Mouse (Mus musculus): Measurements from ENCODE around the gene Fam120b. TPM values are rescaled to one million over a fixed set of nuclear protein-coding genes. Genes with fewer than 3 reads are reported as not detected.

Fam120b gene
- polyA plus RNA-seq, 1 experiment from 2014 or later: 30.3 TPM

DNA sequence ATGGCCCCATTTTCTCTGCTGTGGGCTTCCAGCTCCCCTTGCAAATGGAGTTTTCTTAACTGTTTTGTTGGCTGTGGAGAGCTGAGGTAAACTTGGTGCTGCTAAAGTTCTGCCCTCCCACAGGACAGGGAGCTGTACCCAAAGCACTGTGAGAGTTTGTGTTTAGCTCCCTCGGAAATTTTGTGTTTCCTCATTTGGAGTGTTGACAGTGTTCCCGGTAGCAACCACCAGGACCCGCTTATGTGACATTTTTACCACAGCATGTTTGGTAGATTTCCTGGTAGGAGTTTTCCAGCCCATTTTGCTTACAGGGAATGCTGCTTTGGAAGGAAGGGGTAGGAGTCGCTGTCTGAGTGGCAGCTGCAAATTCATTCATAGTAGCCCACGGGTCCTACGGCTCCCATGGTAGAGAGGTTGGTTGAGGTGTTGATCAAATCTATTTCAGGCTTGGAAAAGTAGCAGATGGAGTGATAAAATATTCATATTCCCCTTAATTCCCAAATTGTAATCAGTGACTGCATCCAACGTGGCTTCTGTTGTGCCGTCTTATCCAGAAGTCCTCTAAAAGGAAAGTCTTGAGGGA is 24.1 kb downstream of the Fam120b start:
- no peak overlapping the region for H3K27ac ChIP-seq (ENCODE audit: low read length)
- H3K4me1 ChIP-seq (ENCODE audit: control insufficient read depth, insufficient read depth, low read length): no peaks in the 10 kb centered on the region
- H3K36me3 ChIP-seq (ENCODE audit: control insufficient read depth, insufficient read depth, low read length): peaks cover 64% of the 10 kb centered on the region
- H3K4me2 ChIP-seq (replicated peaks; ENCODE audit: low read depth, low read length): no peak overlapping the region
- H3K9ac ChIP-seq (replicated peaks; ENCODE audit: low read depth, low read length): no peak overlapping the region
- no peaks in the 10 kb centered on the region for H3K27me3 ChIP-seq (ENCODE audit: control insufficient read depth, insufficient read depth, low read length)
- 88% methylated on average over 8 of the region's 8 CpGs for WGBS
- no peak for ATAC-seq (ENCODE audit: insufficient number of reproducible peaks, insufficient read depth, low FRiP score, low read depth)
- no peaks in the 10 kb centered on the region for H3K9me3 ChIP-seq (ENCODE audit: control insufficient read depth, low read depth, low read length)
- no peak overlapping the region for H3K4me3 ChIP-seq (ENCODE audit: low read depth, low read length)

DNA sequence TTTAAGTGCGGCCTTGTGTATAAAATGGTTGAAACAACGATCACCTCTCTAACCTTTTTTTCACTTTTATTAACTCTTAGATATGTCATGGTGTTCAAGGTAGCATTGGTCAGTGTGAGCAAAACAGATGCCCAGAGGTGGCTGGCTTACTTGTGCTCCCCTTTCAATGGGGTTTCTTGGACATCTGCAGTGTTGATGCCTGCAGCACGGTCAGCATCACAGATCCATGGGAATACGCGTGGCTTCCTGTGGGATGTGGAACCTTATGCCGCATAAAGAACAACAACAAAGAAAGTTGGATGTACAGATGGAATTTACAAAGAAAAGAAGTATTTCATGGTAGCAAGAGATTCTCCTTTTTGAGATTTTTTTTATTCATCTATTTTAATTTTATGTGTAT is 25.4 kb downstream of the Fam120b start:
- no peak for ATAC-seq (ENCODE audit: insufficient number of reproducible peaks, insufficient read depth, low FRiP score, low read depth)
- H3K36me3 ChIP-seq (ENCODE audit: control insufficient read depth, insufficient read depth, low read length): peaks cover 68% of the 10 kb centered on the region
- H3K9me3 ChIP-seq (ENCODE audit: control insufficient read depth, low read depth, low read length): no peaks in the 10 kb centered on the region
- no peaks in the 10 kb centered on the region for H3K4me1 ChIP-seq (ENCODE audit: control insufficient read depth, insufficient read depth, low read length)
- no peak overlapping the region for H3K4me2 ChIP-seq (replicated peaks; ENCODE audit: low read depth, low read length)
- no peak overlapping the region for H3K4me3 ChIP-seq (ENCODE audit: low read depth, low read length)
- H3K27ac ChIP-seq (ENCODE audit: low read length): no peak overlapping the region
- 97% methylated on average over 6 of the region's 6 CpGs for WGBS
- H3K27me3 ChIP-seq (ENCODE audit: control insufficient read depth, insufficient read depth, low read length): no peaks in the 10 kb centered on the region
- H3K9ac ChIP-seq (replicated peaks; ENCODE audit: low read depth, low read length): no peak overlapping the region

DNA sequence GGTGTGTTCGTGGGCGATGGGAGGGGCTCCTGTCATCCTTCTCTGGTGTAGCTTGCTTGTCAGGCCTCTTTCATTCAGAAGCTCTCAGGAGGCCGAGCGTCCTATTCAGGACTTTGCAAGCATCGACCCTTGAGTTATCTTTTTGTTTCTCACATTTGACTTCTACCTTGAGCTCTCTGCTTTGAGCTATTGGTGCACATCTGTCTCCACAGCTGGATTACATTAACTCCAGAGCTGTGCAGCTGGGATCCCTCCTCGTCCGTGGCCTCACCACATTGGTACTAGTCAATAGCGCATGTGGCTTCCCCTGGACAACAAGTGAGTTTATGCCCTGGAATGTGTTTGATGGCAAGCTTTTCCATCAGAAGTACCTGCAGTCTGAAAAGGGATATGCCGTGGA is 26.7 kb downstream of the Fam120b start:
- H3K36me3 ChIP-seq (ENCODE audit: control insufficient read depth, insufficient read depth, low read length): peaks cover 64% of the 10 kb centered on the region
- 90% methylated on average over 9 of the region's 9 CpGs for WGBS
- ATAC-seq (ENCODE audit: insufficient number of reproducible peaks, insufficient read depth, low FRiP score, low read depth): no peak
- no peaks in the 10 kb centered on the region for H3K9me3 ChIP-seq (ENCODE audit: control insufficient read depth, low read depth, low read length)
- H3K4me2 ChIP-seq (replicated peaks; ENCODE audit: low read depth, low read length): no peak overlapping the region
- H3K4me1 ChIP-seq (ENCODE audit: control insufficient read depth, insufficient read depth, low read length): no peaks in the 10 kb centered on the region
- H3K9ac ChIP-seq (replicated peaks; ENCODE audit: low read depth, low read length): no peak overlapping the region
- no peak overlapping the region for H3K4me3 ChIP-seq (ENCODE audit: low read depth, low read length)
- no peak overlapping the region for H3K27ac ChIP-seq (ENCODE audit: low read length)
- no peaks in the 10 kb centered on the region for H3K27me3 ChIP-seq (ENCODE audit: control insufficient read depth, insufficient read depth, low read length)

DNA sequence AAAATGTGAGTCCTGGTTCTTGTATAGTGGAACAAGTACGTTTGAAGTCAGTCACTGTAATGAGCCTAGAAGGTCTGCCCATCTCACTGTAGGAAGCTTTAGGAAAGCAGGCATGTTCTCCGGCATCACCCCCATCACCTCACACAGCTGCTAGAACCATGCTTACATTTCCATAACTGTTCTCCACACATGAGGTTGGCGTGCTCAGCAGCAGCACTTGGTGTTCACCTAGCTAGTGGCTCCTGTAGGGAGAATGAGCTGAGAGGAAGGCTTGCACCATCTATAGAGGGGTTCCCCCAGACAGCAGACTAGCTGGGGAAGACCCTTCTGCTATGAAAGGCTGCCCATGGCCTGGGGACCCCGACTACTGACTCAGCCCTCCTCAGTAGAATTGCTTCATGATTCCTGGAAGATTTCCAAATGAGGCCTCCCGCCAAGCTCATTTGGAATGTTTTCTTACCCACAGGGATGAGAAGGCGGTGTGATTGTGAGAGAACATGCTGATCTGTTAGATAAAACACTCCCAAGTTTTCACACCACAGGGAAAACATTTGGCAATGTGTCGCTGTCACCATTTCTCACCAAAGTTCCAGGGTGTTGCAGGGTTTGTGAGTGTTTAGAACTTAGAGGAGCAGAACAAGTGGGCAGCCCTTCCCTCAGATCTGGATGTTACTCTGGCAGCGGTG is 27.2 kb downstream of the Fam120b start:
- H3K4me3 ChIP-seq (ENCODE audit: low read depth, low read length): no peak overlapping the region
- H3K4me2 ChIP-seq (replicated peaks; ENCODE audit: low read depth, low read length): no peak overlapping the region
- H3K9ac ChIP-seq (replicated peaks; ENCODE audit: low read depth, low read length): no peak overlapping the region
- no peak for ATAC-seq (ENCODE audit: insufficient number of reproducible peaks, insufficient read depth, low FRiP score, low read depth)
- no peak overlapping the region for H3K27ac ChIP-seq (ENCODE audit: low read length)
- H3K27me3 ChIP-seq (ENCODE audit: control insufficient read depth, insufficient read depth, low read length): no peaks in the 10 kb centered on the region
- 67% methylated on average over 8 of the region's 8 CpGs for WGBS
- no peaks in the 10 kb centered on the region for H3K9me3 ChIP-seq (ENCODE audit: control insufficient read depth, low read depth, low read length)
- peaks cover 62% of the 10 kb centered on the region for H3K36me3 ChIP-seq (ENCODE audit: control insufficient read depth, insufficient read depth, low read length)
- no peaks in the 10 kb centered on the region for H3K4me1 ChIP-seq (ENCODE audit: control insufficient read depth, insufficient read depth, low read length)

DNA sequence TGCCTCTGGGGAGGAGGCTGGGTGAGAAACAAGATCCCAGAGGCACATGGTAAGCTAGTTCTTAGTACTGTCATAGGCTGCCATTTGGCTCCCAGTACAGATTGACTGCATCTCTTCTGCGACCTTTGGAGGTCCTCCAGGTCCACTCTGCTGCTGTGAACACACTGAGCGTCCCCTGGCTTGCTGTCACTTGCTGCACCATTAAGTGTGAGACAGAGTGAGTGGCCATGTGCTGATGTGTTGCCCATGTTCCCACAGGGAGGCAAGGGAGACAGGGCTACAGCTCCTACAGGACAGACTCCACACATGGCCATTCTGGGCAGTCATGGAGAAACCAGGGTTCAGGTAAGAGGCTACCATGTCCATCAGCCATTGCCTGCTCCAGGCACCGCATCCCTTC is 29.9 kb downstream of the Fam120b start:
- no peak for ATAC-seq (ENCODE audit: insufficient number of reproducible peaks, insufficient read depth, low FRiP score, low read depth)
- Histone ChIP-seq H3K4me3 (ENCODE audit: low read depth, low read length) (no peak overlapping the region), H3K4me1 (ENCODE audit: control insufficient read depth, insufficient read depth, low read length) (no peaks in the 10 kb centered on the region), H3K27ac (ENCODE audit: low read length) (no peak overlapping the region), H3K9ac (replicated peaks; ENCODE audit: low read depth, low read length) (no peak overlapping the region), H3K4me2 (replicated peaks; ENCODE audit: low read depth, low read length) (no peak overlapping the region), H3K36me3 (ENCODE audit: control insufficient read depth, insufficient read depth, low read length) (peaks cover 66% of the 10 kb centered on the region), H3K27me3 (ENCODE audit: control insufficient read depth, insufficient read depth, low read length) (no peaks in the 10 kb centered on the region), H3K9me3 (ENCODE audit: control insufficient read depth, low read depth, low read length) (no peaks in the 10 kb centered on the region)
- 87% methylated on average over 3 of the region's 3 CpGs for WGBS

DNA sequence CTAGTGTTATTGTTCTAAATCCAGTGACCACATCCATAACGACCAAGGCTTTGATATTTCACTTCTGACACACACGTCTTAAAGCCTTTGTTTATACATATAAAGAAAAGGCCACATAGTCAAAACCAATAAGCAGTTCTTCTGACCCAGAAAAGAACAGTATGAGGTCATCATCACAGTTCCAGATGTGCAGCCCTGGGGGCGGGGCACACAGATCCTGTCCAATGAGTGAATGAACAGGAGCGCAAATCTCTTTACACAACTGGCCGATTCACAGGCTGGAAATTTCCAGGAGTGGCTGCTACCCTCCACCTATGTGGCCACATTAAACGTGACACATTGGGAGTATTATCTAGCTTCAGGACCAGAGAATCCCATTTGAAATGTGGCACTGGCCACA is 33.4 kb downstream of the Fam120b start:
- Histone ChIP-seq H3K27ac (ENCODE audit: low read length) (no peak overlapping the region), H3K4me3 (ENCODE audit: low read depth, low read length) (no peak overlapping the region), H3K4me1 (ENCODE audit: control insufficient read depth, insufficient read depth, low read length) (no peaks in the 10 kb centered on the region), H3K9ac (replicated peaks; ENCODE audit: low read depth, low read length) (no peak overlapping the region), H3K4me2 (replicated peaks; ENCODE audit: low read depth, low read length) (no peak overlapping the region), H3K27me3 (ENCODE audit: control insufficient read depth, insufficient read depth, low read length) (no peaks in the 10 kb centered on the region), H3K9me3 (ENCODE audit: control insufficient read depth, low read depth, low read length) (no peaks in the 10 kb centered on the region), H3K36me3 (ENCODE audit: control insufficient read depth, insufficient read depth, low read length) (peaks cover 54% of the 10 kb centered on the region)
- 79% methylated on average over 6 of the region's 6 CpGs for WGBS
- no peak for ATAC-seq (ENCODE audit: insufficient number of reproducible peaks, insufficient read depth, low FRiP score, low read depth)

DNA sequence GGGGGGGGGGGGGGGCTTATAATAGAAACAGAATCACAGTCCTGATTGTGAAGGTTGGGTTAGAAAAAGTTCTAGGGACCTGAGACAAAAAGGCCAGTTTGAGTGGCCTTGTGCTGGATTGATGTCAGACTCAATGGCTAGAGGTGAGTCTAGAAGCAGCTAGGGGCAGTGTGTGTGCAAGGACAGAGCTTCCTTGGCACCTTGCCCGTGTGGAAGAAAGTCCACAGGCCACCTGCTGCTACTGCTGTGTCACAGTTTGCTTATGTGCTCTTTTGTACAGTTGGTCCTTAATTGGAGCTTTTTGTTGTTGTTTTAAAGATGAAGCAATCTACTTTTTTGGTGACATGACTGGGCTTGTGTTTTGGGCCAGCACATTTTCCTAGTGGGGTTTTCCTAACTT is 33.9 kb downstream of the Fam120b start:
- H3K9me3 ChIP-seq (ENCODE audit: control insufficient read depth, low read depth, low read length): no peaks in the 10 kb centered on the region
- H3K4me3 ChIP-seq (ENCODE audit: low read depth, low read length): no peak overlapping the region
- no peak overlapping the region for H3K4me2 ChIP-seq (replicated peaks; ENCODE audit: low read depth, low read length)
- no peak overlapping the region for H3K27ac ChIP-seq (ENCODE audit: low read length)
- no peak overlapping the region for H3K9ac ChIP-seq (replicated peaks; ENCODE audit: low read depth, low read length)
- no peak for ATAC-seq (ENCODE audit: insufficient number of reproducible peaks, insufficient read depth, low FRiP score, low read depth)
- peaks cover 52% of the 10 kb centered on the region for H3K36me3 ChIP-seq (ENCODE audit: control insufficient read depth, insufficient read depth, low read length)
- no peaks in the 10 kb centered on the region for H3K27me3 ChIP-seq (ENCODE audit: control insufficient read depth, insufficient read depth, low read length)
- no peaks in the 10 kb centered on the region for H3K4me1 ChIP-seq (ENCODE audit: control insufficient read depth, insufficient read depth, low read length)
- 79% methylated on average over 1 of the region's 1 CpGs for WGBS

DNA sequence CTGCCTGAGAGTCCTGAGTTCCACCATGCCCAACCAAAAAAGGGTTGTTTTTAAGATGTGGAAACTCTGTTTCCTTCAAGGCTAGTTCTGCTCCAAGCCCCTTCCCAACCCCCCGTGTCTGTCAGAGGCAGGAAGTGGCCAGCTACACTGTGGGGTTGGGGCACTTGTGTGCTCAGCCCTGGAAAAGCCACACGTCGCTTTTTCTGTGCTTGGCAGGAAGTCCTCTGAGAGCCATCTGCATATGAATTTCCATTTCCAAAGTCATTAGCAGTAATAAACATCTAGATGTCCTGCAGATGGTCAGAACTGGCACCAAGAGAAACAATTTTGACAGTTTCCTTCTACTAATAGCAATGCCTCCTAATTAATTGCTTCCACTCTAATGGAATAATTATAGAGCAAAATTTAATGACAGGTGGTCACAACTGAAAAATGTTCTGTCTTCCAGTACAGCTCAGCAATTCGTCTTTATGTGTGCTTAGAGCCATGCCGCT is 35.1 kb downstream of the Fam120b start:
- no peaks in the 10 kb centered on the region for H3K9me3 ChIP-seq (ENCODE audit: control insufficient read depth, low read depth, low read length)
- H3K4me1 ChIP-seq (ENCODE audit: control insufficient read depth, insufficient read depth, low read length): no peaks in the 10 kb centered on the region
- no peak overlapping the region for H3K4me2 ChIP-seq (replicated peaks; ENCODE audit: low read depth, low read length)
- H3K4me3 ChIP-seq (ENCODE audit: low read depth, low read length): no peak overlapping the region
- H3K9ac ChIP-seq (replicated peaks; ENCODE audit: low read depth, low read length): no peak overlapping the region
- ATAC-seq (ENCODE audit: insufficient number of reproducible peaks, insufficient read depth, low FRiP score, low read depth): no peak
- H3K27me3 ChIP-seq (ENCODE audit: control insufficient read depth, insufficient read depth, low read length): no peaks in the 10 kb centered on the region
- peaks cover 41% of the 10 kb centered on the region for H3K36me3 ChIP-seq (ENCODE audit: control insufficient read depth, insufficient read depth, low read length)
- no peak overlapping the region for H3K27ac ChIP-seq (ENCODE audit: low read length)
- 51% methylated on average over 5 of the region's 5 CpGs for WGBS

DNA sequence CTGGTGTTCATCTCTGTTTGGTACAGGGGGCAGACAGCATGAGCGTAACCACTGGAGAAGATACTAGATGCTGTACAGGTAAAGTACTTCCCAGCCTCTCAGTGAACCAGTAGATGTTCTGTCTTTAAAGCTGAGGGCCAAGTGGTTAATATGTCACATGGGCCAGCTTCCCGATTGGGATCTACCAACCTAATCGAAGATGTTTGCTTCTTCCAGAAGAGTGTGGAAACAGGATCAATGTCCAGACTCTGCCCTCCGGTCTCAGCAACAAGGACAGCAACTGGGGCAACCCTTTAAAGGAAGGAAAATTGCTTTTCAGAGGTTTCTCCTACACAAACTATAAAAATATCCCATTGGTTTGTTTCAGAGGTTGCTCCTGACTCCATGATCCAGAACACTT is 35.5 kb downstream of the Fam120b start:
- ATAC-seq (ENCODE audit: insufficient number of reproducible peaks, insufficient read depth, low FRiP score, low read depth): no peak
- 90% methylated on average over 4 of the region's 4 CpGs for WGBS
- peaks cover 38% of the 10 kb centered on the region; the same call in 1 of the 2 replicates for H3K36me3 ChIP-seq (ENCODE audit: control insufficient read depth, insufficient read depth, low read length)

More for the DNA sequence above, 35.5 kb downstream of the Fam120b start:
- H3K27me3 ChIP-seq (ENCODE audit: control insufficient read depth, insufficient read depth, low read length): no peaks in the 10 kb centered on the region
- H3K4me2 ChIP-seq (replicated peaks; ENCODE audit: low read depth, low read length): no peak overlapping the region
- H3K4me3 ChIP-seq (ENCODE audit: low read depth, low read length): no peak overlapping the region
- no peak overlapping the region for H3K9ac ChIP-seq (replicated peaks; ENCODE audit: low read depth, low read length)
- H3K27ac ChIP-seq (ENCODE audit: low read length): no peak overlapping the region
- H3K4me1 ChIP-seq (ENCODE audit: control insufficient read depth, insufficient read depth, low read length): no peaks in the 10 kb centered on the region
- no peaks in the 10 kb centered on the region for H3K9me3 ChIP-seq (ENCODE audit: control insufficient read depth, low read depth, low read length)
